Mouse (Mus musculus): ENCODE data around the gene Gabrr2. TPM values are rescaled to one million over a fixed set of nuclear protein-coding genes. Genes with fewer than 3 reads are reported as not detected.

The Gabrr2 gene
- polyA plus RNA-seq (2012; rRNA removed) (0.54 and 0.88 TPM in 2 replicates), polyA plus RNA-seq (2014; fragmentation: Nextera tagmentation; extraction: Ambion mirVana) (0.57 and 0.78 TPM in 2 replicates)

DNA sequence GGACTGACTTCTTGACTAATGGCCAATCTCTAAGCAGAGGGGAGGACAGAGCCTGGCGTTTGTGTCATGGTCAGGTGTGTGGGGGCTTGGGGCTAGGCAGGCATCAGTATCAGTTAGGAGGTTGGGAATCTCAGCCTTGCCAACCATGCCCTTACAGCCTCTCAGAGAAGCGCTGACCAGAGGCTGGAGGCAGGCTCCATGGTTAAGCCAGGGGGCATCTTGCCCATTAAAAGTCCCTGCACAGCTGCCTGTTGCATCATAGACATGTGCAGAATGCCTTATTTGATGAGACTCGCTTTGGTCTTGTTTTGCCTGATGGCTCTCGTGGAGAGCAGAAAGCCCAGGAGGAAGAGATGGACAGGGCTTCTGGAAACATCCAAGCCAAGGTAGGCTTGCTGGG is at the start of gene Gabrr2:
Gene Gabrr2 (plus strand): TSS at position 19 of the 400 bp plus-strand sequence.
- DNase-seq (ENCODE audit: low spot score) (no peak), ATAC-seq (ENCODE audit: low FRiP score, low read depth) (no peak)
- Histone ChIP-seq H3K9ac (ENCODE audit: low read depth, low read length, severe bottlenecking) (no peak within 1 kb of the TSS), H3K4me2 (replicated peaks; ENCODE audit: low read depth, low read length, severe bottlenecking) (no peak within 1 kb of the TSS), H3K4me3 (replicated peaks; ENCODE audit: low read length) (no peak within 1 kb of the TSS), H3K9me3 (ENCODE audit: control insufficient read depth, low read length) (no peaks in the 10 kb centered on the region), H3K27me3 (ENCODE audit: control insufficient read depth, insufficient read depth, low read length) (no peaks in the 10 kb centered on the region), H3K4me1 (ENCODE audit: control insufficient read depth, insufficient read depth, low read length) (peaks cover 3% of the 10 kb centered on the region; the same call in 1 of the 2 replicates), H3K27ac (replicated peaks; ENCODE audit: low read depth, low read length) (no peak within 1 kb of the TSS), H3K36me3 (ENCODE audit: control insufficient read depth, insufficient read depth, low read length) (no peaks in the 10 kb centered on the region)
- TF ChIP-seq POLR2A (IDR thresholded peaks at IDR 0.05; ENCODE audit: borderline replicate concordance, extremely low read depth, insufficient read depth, insufficient read length) = no peak
- WGBS = 83% methylated on average over 4 of the region's 4 CpGs

DNA sequence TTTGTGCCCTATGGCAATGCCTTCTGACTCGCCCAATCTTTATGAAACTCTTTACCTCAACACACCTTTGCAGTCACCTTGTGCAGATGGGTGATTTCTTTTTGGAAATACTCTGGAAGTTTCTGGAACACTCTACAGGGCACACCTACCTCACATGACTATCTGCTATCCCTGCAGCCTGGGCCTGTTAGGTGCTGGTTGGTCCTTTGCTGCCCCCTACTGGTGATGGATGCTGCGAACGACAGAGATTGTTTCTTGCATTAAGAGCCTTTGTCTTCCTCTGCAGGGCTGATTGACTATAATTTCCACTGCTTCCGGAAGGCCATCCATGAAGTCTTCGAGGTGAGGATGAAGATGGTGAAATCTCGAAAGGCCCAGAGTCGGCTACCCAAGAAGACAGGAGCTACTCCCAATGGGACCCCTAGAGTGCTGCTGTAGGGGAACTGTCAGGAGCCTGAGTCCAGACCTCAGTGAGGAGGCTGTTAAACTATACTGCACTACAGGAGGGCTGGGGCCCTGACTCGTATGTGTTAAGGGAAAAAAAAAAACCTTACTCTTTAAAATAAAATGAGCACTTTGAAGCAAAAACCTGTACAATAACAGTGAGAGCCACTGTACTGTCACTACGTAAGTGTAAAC is 44.3 kb upstream of the Gabrr2 start:
- H3K4me1 ChIP-seq (ENCODE audit: control insufficient read depth, insufficient read depth, low read length) = no peaks in the 10 kb centered on the region

DNA sequence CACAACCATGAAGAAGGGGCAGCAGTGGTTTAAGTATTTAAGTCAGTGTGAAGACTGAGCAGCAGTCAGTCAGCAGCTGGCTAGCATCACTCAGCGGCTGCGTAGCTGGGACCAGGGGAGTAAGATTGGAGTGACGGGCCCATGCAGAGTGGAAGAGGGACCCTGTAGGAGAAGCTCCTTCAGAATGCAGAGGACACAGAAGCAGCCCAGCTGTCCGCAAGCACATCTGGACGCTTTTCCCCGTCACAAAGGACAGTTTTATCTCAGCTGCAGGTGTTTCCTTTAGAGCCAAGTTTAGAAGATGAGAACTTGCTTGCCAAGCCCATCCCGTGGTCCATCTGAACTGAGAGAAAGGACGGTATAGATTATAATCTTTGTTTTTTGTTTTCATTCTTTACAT is 38.4 kb upstream of the Gabrr2 start:
- Histone ChIP-seq H3K4me1 (ENCODE audit: control insufficient read depth, insufficient read depth, low read length) (no peaks in the 10 kb centered on the region), H3K27ac (replicated peaks; ENCODE audit: low read depth, low read length) (no peak overlapping the region), H3K9ac (ENCODE audit: low read depth, low read length, severe bottlenecking) (no peak overlapping the region), H3K36me3 (ENCODE audit: control insufficient read depth, insufficient read depth, low read length) (peaks cover 5% of the 10 kb centered on the region; the same call in 1 of the 2 replicates), H3K4me3 (replicated peaks; ENCODE audit: low read length) (no peak overlapping the region), H3K9me3 (ENCODE audit: control insufficient read depth, low read length) (no peaks in the 10 kb centered on the region), H3K4me2 (replicated peaks; ENCODE audit: low read depth, low read length, severe bottlenecking) (no peak overlapping the region), H3K27me3 (ENCODE audit: control insufficient read depth, insufficient read depth, low read length) (no peaks in the 10 kb centered on the region)
- no peak for DNase-seq (ENCODE audit: low spot score)
- no peak for TF ChIP-seq POLR2A (IDR thresholded peaks at IDR 0.05; ENCODE audit: borderline replicate concordance, extremely low read depth, insufficient read depth, insufficient read length)
- ATAC-seq (ENCODE audit: low FRiP score, low read depth) = no peak
- 88% methylated on average over 8 of the region's 8 CpGs for WGBS

More for the DNA sequence above, 44.3 kb upstream of the Gabrr2 start:
- no peak overlapping the region for H3K4me3 ChIP-seq (replicated peaks; ENCODE audit: low read length)
- ATAC-seq (ENCODE audit: low FRiP score, low read depth) = peak; percentile 73; the same call in 1 of the 2 replicates
- peaks cover 3% of the 10 kb centered on the region for H3K36me3 ChIP-seq (ENCODE audit: control insufficient read depth, insufficient read depth, low read length)
- WGBS = 45% methylated on average over 9 of the region's 9 CpGs
- H3K9ac ChIP-seq (ENCODE audit: low read depth, low read length, severe bottlenecking) = no peak overlapping the region
- H3K27ac ChIP-seq (replicated peaks; ENCODE audit: low read depth, low read length) = no peak overlapping the region
- peak; percentile 92 for DNase-seq (ENCODE audit: low spot score)
- H3K4me2 ChIP-seq (replicated peaks; ENCODE audit: low read depth, low read length, severe bottlenecking) = no peak overlapping the region
- H3K9me3 ChIP-seq (ENCODE audit: control insufficient read depth, low read length) = no peaks in the 10 kb centered on the region
- no peaks in the 10 kb centered on the region for H3K27me3 ChIP-seq (ENCODE audit: control insufficient read depth, insufficient read depth, low read length)
- TF ChIP-seq POLR2A (IDR thresholded peaks at IDR 0.05; ENCODE audit: borderline replicate concordance, extremely low read depth, insufficient read depth, insufficient read length) = no peak

DNA sequence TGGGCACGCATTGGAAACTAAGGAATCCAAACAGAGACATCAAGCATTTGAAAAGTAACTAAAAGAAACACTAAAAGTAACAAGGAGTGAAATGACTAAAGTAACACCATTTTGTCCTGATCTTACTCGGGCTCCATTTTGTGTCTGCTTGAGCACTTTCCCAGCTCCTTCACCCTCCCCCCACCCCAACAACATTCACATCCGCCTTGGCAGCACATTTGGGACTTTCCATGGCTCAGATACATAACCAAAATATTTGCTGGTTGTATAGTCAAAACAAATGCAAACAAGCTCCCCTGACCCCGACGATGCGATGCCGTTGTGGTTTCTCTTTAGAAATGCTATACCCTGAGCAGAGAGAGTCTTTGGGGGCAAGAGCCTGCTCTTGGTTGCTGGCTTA is 33.7 kb upstream of the Gabrr2 start:
- H3K4me2 ChIP-seq (replicated peaks; ENCODE audit: low read depth, low read length, severe bottlenecking) = no peak overlapping the region
- no peak overlapping the region for H3K27ac ChIP-seq (replicated peaks; ENCODE audit: low read depth, low read length)
- DNase-seq (ENCODE audit: low spot score) = no peak
- H3K9me3 ChIP-seq (ENCODE audit: control insufficient read depth, low read length) = no peaks in the 10 kb centered on the region
- H3K4me3 ChIP-seq (replicated peaks; ENCODE audit: low read length) = no peak overlapping the region
- 92% methylated on average over 7 of the region's 7 CpGs for WGBS
- peaks cover 12% of the 10 kb centered on the region for H3K4me1 ChIP-seq (ENCODE audit: control insufficient read depth, insufficient read depth, low read length)
- no peak for ATAC-seq (ENCODE audit: low FRiP score, low read depth)
- H3K36me3 ChIP-seq (ENCODE audit: control insufficient read depth, insufficient read depth, low read length) = 0 out of 2 replicates have a peak, but pooled peaks cover 5% of the 10 kb centered on the region
- no peak for TF ChIP-seq POLR2A (IDR thresholded peaks at IDR 0.05; ENCODE audit: borderline replicate concordance, extremely low read depth, insufficient read depth, insufficient read length)
- no peak overlapping the region for H3K9ac ChIP-seq (ENCODE audit: low read depth, low read length, severe bottlenecking)
- no peaks in the 10 kb centered on the region for H3K27me3 ChIP-seq (ENCODE audit: control insufficient read depth, insufficient read depth, low read length)

DNA sequence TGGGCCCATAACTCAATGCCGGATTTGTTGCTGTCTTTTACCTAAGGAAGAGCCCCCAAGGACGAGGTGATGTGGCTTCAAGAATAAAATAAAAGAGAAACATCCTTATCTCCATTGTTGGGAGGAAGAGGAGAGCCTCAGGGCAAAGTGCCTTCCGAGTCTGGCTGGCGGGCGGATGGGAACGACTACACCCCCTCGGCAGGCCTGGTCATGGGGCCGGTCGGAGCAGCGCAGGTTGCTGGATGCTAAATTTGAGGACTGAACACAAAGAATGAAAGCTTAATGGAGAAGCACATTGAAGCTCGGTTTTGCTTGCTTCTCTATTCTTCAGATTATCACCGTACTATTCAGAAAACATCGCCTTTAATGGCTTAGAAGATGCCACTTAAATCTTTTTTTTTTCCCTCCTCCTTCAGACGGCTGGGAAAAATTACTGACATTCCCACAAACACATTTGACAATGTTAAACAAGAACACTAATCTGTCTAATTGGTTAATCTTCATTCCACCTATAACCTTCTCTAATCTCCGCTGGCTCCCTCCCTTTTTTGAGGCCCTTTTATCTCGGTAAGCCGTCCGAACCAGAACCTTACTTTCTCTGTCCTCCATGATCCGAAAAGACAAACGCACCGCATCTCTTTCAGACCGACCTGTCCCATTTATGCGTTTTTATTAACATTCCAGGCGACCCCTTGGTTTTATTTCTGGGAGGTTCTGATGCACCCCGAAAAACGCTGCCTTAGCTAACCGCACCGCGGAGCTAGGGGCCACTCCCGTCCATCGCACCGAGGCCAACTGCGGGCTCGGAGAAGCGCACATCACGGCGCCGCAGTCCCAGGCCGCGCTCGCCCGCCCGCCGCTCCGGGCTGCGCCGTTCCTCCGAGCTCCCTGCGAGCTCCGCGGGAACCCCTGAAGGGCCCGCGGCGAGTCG is 32.3 kb upstream of the Gabrr2 start:
- TF ChIP-seq POLR2A (IDR thresholded peaks at IDR 0.05; ENCODE audit: borderline replicate concordance, extremely low read depth, insufficient read depth, insufficient read length) = no peak
- Histone ChIP-seq H3K9ac (ENCODE audit: low read depth, low read length, severe bottlenecking) (peak overlapping the region; percentile 98), H3K36me3 (ENCODE audit: control insufficient read depth, insufficient read depth, low read length) (peaks cover 9% of the 10 kb centered on the region; the same call in 1 of the 2 replicates), H3K4me3 (replicated peaks; ENCODE audit: low read length) (peak overlapping the region; percentile 83), H3K9me3 (ENCODE audit: control insufficient read depth, low read length) (no peaks in the 10 kb centered on the region), H3K27me3 (ENCODE audit: control insufficient read depth, insufficient read depth, low read length) (no peaks in the 10 kb centered on the region), H3K27ac (replicated peaks; ENCODE audit: low read depth, low read length) (peak overlapping the region; percentile 95), H3K4me2 (replicated peaks; ENCODE audit: low read depth, low read length, severe bottlenecking) (peak overlapping the region; percentile 65), H3K4me1 (ENCODE audit: control insufficient read depth, insufficient read depth, low read length) (peaks cover 12% of the 10 kb centered on the region)
- ATAC-seq (ENCODE audit: low FRiP score, low read depth) = peak; percentile 71
- 2% methylated on average over 51 of the region's 55 CpGs for WGBS
- peak; percentile 23 for DNase-seq (ENCODE audit: low spot score)
